Mouse (Mus musculus): ENCODE measurements around the gene Slc6a2.

DNA sequence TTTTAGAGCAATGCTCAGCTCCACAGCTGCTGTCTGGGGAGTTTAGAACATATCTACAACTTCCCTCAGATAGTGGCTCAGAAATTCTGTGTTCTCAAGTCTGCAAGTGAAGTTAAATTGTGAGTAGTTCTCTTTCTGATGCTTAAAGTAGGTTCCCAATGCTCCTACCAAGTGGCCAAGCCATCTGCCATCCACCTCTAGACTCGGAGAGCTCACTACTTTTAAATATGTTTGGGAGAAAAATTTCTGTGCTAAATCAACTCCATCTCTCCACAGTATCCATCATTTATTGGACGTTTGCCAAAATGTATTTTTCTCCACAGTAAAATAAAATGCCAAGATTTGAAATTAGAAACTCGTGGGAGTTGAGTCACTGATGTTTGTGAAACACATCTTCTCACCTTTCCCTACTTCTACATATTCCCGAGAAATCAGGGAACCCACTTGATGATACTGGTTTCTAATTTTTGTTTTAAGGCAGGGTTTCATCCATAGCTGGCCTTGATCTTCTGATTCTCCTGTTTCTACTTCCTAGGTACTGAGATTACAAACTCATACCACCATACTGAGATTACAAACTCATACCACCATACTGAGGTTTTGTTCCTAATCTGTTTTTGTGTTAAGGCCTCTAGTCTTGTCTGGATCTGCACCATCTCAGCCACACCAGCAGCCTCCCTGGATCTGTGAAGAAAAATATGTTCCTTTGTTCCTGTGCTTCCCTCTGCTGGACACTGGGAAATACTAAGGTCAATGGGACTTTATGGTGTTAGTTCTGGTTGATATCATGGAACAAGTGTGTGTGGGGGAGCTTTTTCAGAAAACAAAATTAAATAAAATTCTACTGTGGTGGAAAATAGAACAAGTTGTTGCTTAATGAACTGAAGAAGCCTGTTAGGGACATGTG, 88.9 kb downstream of the Slc6a2 start:
- TF ChIP-seq EP300 (IDR thresholded peaks at IDR 0.05; ENCODE audit: insufficient read depth, low read depth, low read length) (no peak), POLR2A (IDR thresholded peaks at IDR 0.05; ENCODE audit: insufficient read depth, low read length) (no peak), CTCF (IDR thresholded peaks at IDR 0.05; ENCODE audit: low read depth, low read length) (no peak)

Measured in ES-Bruce4 (cell line).